Mouse (Mus musculus) B cell, adult 67 days (primary cell): ENCODE results near the gene Usp19. TPM values are rescaled to one million over a fixed set of nuclear protein-coding genes. Genes with fewer than 3 reads are reported as not detected.

Source experiments
- total RNA-seq, 2 experiments: library from RNA; stranded (reverse); gene quantifications; 4 replicates each; pipeline ENCODE4 v1.2.4; 2023

Usp19 gene
- total RNA-seq, result 100 to 1,000 TPM; 278 to 324 TPM

GRCm38 (mm10) chr9:108490559-108491285 lies at the start of gene Usp19:
Gene Usp19 (plus strand): TSS chr9:108490602.

GRCm38 (mm10) chr9:108460319-108461178 lies 29.9 kb upstream of the Usp19 start, which contains the start of gene Ccdc71:
Gene Ccdc71 (plus strand): TSS chr9:108460527.

GRCm38 (mm10) chr9:108461181-108461631 lies 29.2 kb upstream of the Usp19 start, which contains the start of gene Klhdc8b:
Gene Klhdc8b (minus strand): TSS chr9:108461581.

GRCm38 (mm10) chr9:108479721-108480351 lies 10.6 kb upstream of the Usp19 start, which contains the start of gene Lamb2:
Gene Lamb2 (plus strand): TSS chr9:108479736.

GRCm38 (mm10) chr9:108507619-108508434 lies 17.4 kb downstream of the Usp19 start, which contains the start of gene Qars:
Gene Qars (plus strand): TSS chr9:108507706.

GRCm38 (mm10) chr9:108516380-108517251 lies 26.2 kb downstream of the Usp19 start, which contains the start of gene Qrich1:
Gene Qrich1 (plus strand): TSS chr9:108516806.

Other genes starting within 250 kb of the Usp19 start
- gene Dag1, start 226.6 kb upstream of the Usp19 start, total RNA-seq, result 10 to 100 TPM; 27.1 to 28.0 TPM
- gene Nicn1, start 200.2 kb upstream of the Usp19 start, total RNA-seq, result 10 to 100 TPM; 12.1 to 14.2 TPM
- gene Amt, start 193.7 kb upstream of the Usp19 start, total RNA-seq, result 1 to 10 TPM; 3.9 to 4.1 TPM
- 100 to 1,000 TPM; 448 to 467 TPM for gene Rhoa, start 184.5 kb upstream of the Usp19 start, total RNA-seq
- gene Tcta, start 184.4 kb upstream of the Usp19 start, total RNA-seq, result 10 to 100 TPM in 1 of 2 experiments, 1 to 10 TPM in 1; 9.3 to 13.8 TPM
- 100 to 1,000 TPM; 346 to 355 TPM for gene Gpx1, start 151.7 kb upstream of the Usp19 start, total RNA-seq
- 100 to 1,000 TPM; 185 to 198 TPM for gene Usp4, start 142.7 kb upstream of the Usp19 start, total RNA-seq
- 1 to 10 TPM; 5.7 to 7.3 TPM for gene 1700102P08Rik, start 97.8 kb upstream of the Usp19 start, total RNA-seq
- not detected for gene Ccdc36, start 62.1 kb upstream of the Usp19 start, total RNA-seq
- not detected for gene BC048562, start 54.1 kb upstream of the Usp19 start, total RNA-seq
- gene Ccdc71, start 30.1 kb upstream of the Usp19 start, total RNA-seq, result 10 to 100 TPM; 32.1 to 38.4 TPM
- gene Klhdc8b, start 29.0 kb upstream of the Usp19 start, total RNA-seq, result 1 to 10 TPM; 1.8 to 4.3 TPM
- gene Lamb2, start 10.9 kb upstream of the Usp19 start, total RNA-seq, result under 1 TPM; 0.75 to 0.89 TPM
- gene Qars, start 17.1 kb downstream of the Usp19 start, total RNA-seq, result 100 to 1,000 TPM; 215 TPM
- gene Qrich1, start 26.2 kb downstream of the Usp19 start, total RNA-seq, result 100 to 1,000 TPM; 219 to 230 TPM
- gene Impdh2, start 69.7 kb downstream of the Usp19 start, total RNA-seq, result 100 to 1,000 TPM; 197 to 211 TPM
- 10 to 100 TPM; 31.6 to 37.6 TPM for gene Ndufaf3, start 76.8 kb downstream of the Usp19 start, total RNA-seq
- gene Dalrd3, start 79.3 kb downstream of the Usp19 start, total RNA-seq, result 100 to 1,000 TPM in 1 of 2 experiments, 10 to 100 TPM in 1; 93.3 to 117 TPM
- gene Wdr6, start 88.1 kb downstream of the Usp19 start, total RNA-seq, result 10 to 100 TPM; 42.2 to 42.9 TPM
- gene P4htm, start 107.1 kb downstream of the Usp19 start, total RNA-seq, result 1 to 10 TPM; 3.0 to 6.8 TPM
- gene Arih2, start 158.8 kb downstream of the Usp19 start, total RNA-seq, result 100 to 1,000 TPM; 135 to 144 TPM
- 10 to 100 TPM; 17.3 to 20.1 TPM for gene Slc25a20, start 171.5 kb downstream of the Usp19 start, total RNA-seq
- 10 to 100 TPM; 12.1 to 12.7 TPM for gene Prkar2a, start 198.7 kb downstream of the Usp19 start, total RNA-seq